Mouse (Mus musculus): ENCODE results near the gene Hoxc13. TPM values are rescaled to one million over a fixed set of nuclear protein-coding genes. Genes with fewer than 3 reads are reported as not detected.

Gene Hoxc13
- polyA plus RNA-seq, 1 experiment from 2014 or later = not detected

GRCm38 (mm10) chr15:102955833-102956640, 35.1 kb downstream of the Hoxc13 start:
- no peak overlapping the region for H3K9ac ChIP-seq (ENCODE audit: low read length)
- WGBS = 3% methylated on average over 35 of the region's 40 CpGs
- TF ChIP-seq EP300 (optimal IDR thresholded peaks at IDR 0.05) (no peak), CTCF (IDR thresholded peaks at IDR 0.05; ENCODE audit: low read depth) (no peak)
- no peak overlapping the region for H3K27ac ChIP-seq (replicated peaks)
- DNase-seq (ENCODE audit: low spot score) = no peak
- H3K4me3 ChIP-seq (ENCODE audit: low read depth, low read length) = no peak overlapping the region
- no peaks in the 10 kb centered on the region for H3K4me1 ChIP-seq (replicated peaks; ENCODE audit: control insufficient read depth, insufficient read depth)
- no peak for ATAC-seq (ENCODE audit: low FRiP score, low TSS enrichment)
- H3K9me3 ChIP-seq (ENCODE audit: control insufficient read depth, low read length) = no peaks in the 10 kb centered on the region
- peaks cover 48% of the 10 kb centered on the region for H3K27me3 ChIP-seq (ENCODE audit: control insufficient read depth, insufficient read depth, low read length)
- H3K4me2 ChIP-seq (replicated peaks; ENCODE audit: low read depth) = no peak overlapping the region
- no peaks in the 10 kb centered on the region for H3K36me3 ChIP-seq (ENCODE audit: control insufficient read depth, insufficient read depth, low read length)

- Histone ChIP-seq H3K9me3 (ENCODE audit: control insufficient read depth, low read length) (no peaks in the 10 kb centered on the region), H3K36me3 (ENCODE audit: control insufficient read depth, insufficient read depth, low read length) (no peaks in the 10 kb centered on the region), H3K27ac (replicated peaks) (no peak overlapping the region), H3K4me3 (ENCODE audit: low read depth, low read length) (no peak overlapping the region), H3K27me3 (ENCODE audit: control insufficient read depth, insufficient read depth, low read length) (peaks cover 44% of the 10 kb centered on the region), H3K9ac (ENCODE audit: low read length) (no peak overlapping the region), H3K4me2 (replicated peaks; ENCODE audit: low read depth) (no peak overlapping the region), H3K4me1 (replicated peaks; ENCODE audit: control insufficient read depth, insufficient read depth) (no peaks in the 10 kb centered on the region)
- DNase-seq (ENCODE audit: low spot score) = no peak
- ATAC-seq (ENCODE audit: low FRiP score, low TSS enrichment) = no peak
- 2% methylated on average over 12 of the region's 12 CpGs for WGBS
- no peak for TF ChIP-seq CTCF (IDR thresholded peaks at IDR 0.05; ENCODE audit: low read depth)
- TF ChIP-seq EP300 (optimal IDR thresholded peaks at IDR 0.05) = no peak
These were observed 36.0 kb downstream of the Hoxc13 start for GRCm38 (mm10) chr15:102956906-102957305.

GRCm38 (mm10) chr15:102959663-102960191, 38.8 kb downstream of the Hoxc13 start:
- H3K36me3 ChIP-seq (ENCODE audit: control insufficient read depth, insufficient read depth, low read length) = no peaks in the 10 kb centered on the region
- no peak overlapping the region for H3K4me3 ChIP-seq (ENCODE audit: low read depth, low read length)
- no peak for DNase-seq (ENCODE audit: low spot score)
- 3% methylated on average over 13 of the region's 13 CpGs for WGBS
- peaks cover 35% of the 10 kb centered on the region for H3K27me3 ChIP-seq (ENCODE audit: control insufficient read depth, insufficient read depth, low read length)
- no peak overlapping the region for H3K4me2 ChIP-seq (replicated peaks; ENCODE audit: low read depth)
- TF ChIP-seq EP300 (optimal IDR thresholded peaks at IDR 0.05) (no peak), CTCF (IDR thresholded peaks at IDR 0.05; ENCODE audit: low read depth) (no peak)
- H3K27ac ChIP-seq (replicated peaks) = no peak overlapping the region
- ATAC-seq (ENCODE audit: low FRiP score, low TSS enrichment) = no peak
- no peaks in the 10 kb centered on the region for H3K9me3 ChIP-seq (ENCODE audit: control insufficient read depth, low read length)
- H3K4me1 ChIP-seq (replicated peaks; ENCODE audit: control insufficient read depth, insufficient read depth) = no peaks in the 10 kb centered on the region
- no peak overlapping the region for H3K9ac ChIP-seq (ENCODE audit: low read length)

GRCm38 (mm10) chr15:102961728-102962127, 40.8 kb downstream of the Hoxc13 start:
- H3K4me1 ChIP-seq (replicated peaks; ENCODE audit: control insufficient read depth, insufficient read depth) = no peaks in the 10 kb centered on the region
- no peaks in the 10 kb centered on the region for H3K36me3 ChIP-seq (ENCODE audit: control insufficient read depth, insufficient read depth, low read length)
- peaks cover 45% of the 10 kb centered on the region for H3K27me3 ChIP-seq (ENCODE audit: control insufficient read depth, insufficient read depth, low read length)
- DNase-seq (ENCODE audit: low spot score) (no peak), ATAC-seq (ENCODE audit: low FRiP score, low TSS enrichment) (no peak)
- H3K4me2 ChIP-seq (replicated peaks; ENCODE audit: low read depth) = no peak overlapping the region
- H3K4me3 ChIP-seq (ENCODE audit: low read depth, low read length) = no peak overlapping the region
- no peak overlapping the region for H3K27ac ChIP-seq (replicated peaks)
- no peak overlapping the region for H3K9ac ChIP-seq (ENCODE audit: low read length)
- TF ChIP-seq EP300 (optimal IDR thresholded peaks at IDR 0.05) = no peak
- TF ChIP-seq CTCF (IDR thresholded peaks at IDR 0.05; ENCODE audit: low read depth) = no peak
- WGBS = 3% methylated on average over 6 of the region's 6 CpGs
- no peaks in the 10 kb centered on the region for H3K9me3 ChIP-seq (ENCODE audit: control insufficient read depth, low read length)

GRCm38 (mm10) chr15:102962492-102962891, 41.6 kb downstream of the Hoxc13 start:
- H3K4me2 ChIP-seq (replicated peaks; ENCODE audit: low read depth) = no peak overlapping the region

GRCm38 (mm10) chr15:102963259-102963658, 42.4 kb downstream of the Hoxc13 start:
- Histone ChIP-seq H3K4me2 (replicated peaks; ENCODE audit: low read depth) (no peak overlapping the region), H3K36me3 (ENCODE audit: control insufficient read depth, insufficient read depth, low read length) (no peaks in the 10 kb centered on the region), H3K4me1 (replicated peaks; ENCODE audit: control insufficient read depth, insufficient read depth) (no peaks in the 10 kb centered on the region), H3K4me3 (ENCODE audit: low read depth, low read length) (no peak overlapping the region), H3K27ac (replicated peaks) (no peak overlapping the region), H3K9me3 (ENCODE audit: control insufficient read depth, low read length) (no peaks in the 10 kb centered on the region), H3K27me3 (ENCODE audit: control insufficient read depth, insufficient read depth, low read length) (peaks cover 49% of the 10 kb centered on the region), H3K9ac (ENCODE audit: low read length) (no peak overlapping the region)
- TF ChIP-seq CTCF (IDR thresholded peaks at IDR 0.05; ENCODE audit: low read depth) = no peak
- TF ChIP-seq EP300 (optimal IDR thresholded peaks at IDR 0.05) = no peak
- DNase-seq (ENCODE audit: low spot score) (no peak), ATAC-seq (ENCODE audit: low FRiP score, low TSS enrichment) (no peak)
- WGBS = 4% methylated on average over 8 of the region's 8 CpGs

More at GRCm38 (mm10) chr15:102962492-102962891, 41.6 kb downstream of the Hoxc13 start:
- WGBS = 2% methylated on average over 13 of the region's 13 CpGs
- ATAC-seq (ENCODE audit: low FRiP score, low TSS enrichment) = no peak
- Histone ChIP-seq H3K9ac (ENCODE audit: low read length) (no peak overlapping the region), H3K27me3 (ENCODE audit: control insufficient read depth, insufficient read depth, low read length) (peaks cover 46% of the 10 kb centered on the region), H3K4me1 (replicated peaks; ENCODE audit: control insufficient read depth, insufficient read depth) (no peaks in the 10 kb centered on the region), H3K9me3 (ENCODE audit: control insufficient read depth, low read length) (no peaks in the 10 kb centered on the region), H3K36me3 (ENCODE audit: control insufficient read depth, insufficient read depth, low read length) (no peaks in the 10 kb centered on the region), H3K4me3 (ENCODE audit: low read depth, low read length) (no peak overlapping the region), H3K27ac (replicated peaks) (no peak overlapping the region)
- no peak for DNase-seq (ENCODE audit: low spot score)
- TF ChIP-seq CTCF (IDR thresholded peaks at IDR 0.05; ENCODE audit: low read depth) (no peak), EP300 (optimal IDR thresholded peaks at IDR 0.05) (no peak)

Measured in stomach, postnatal 0 days (tissue).